Mouse (Mus musculus): ENCODE measurements at regions not wholly inside any gene's neighbourhood (a gene's known extent, or its start where the extent isn't known, plus 50 kb on each side); places are given as distances from the start of the nearest gene placed in this dataset.
"Not testable (repeated sequence)": the region's sequence is repeated elsewhere in the genome, so short reads cannot be mapped to it uniquely, and the experiment has no call there.

GRCm38 (mm10) chr14:18511094-18511493 lies 179.4 kb upstream of the Ube2e1 start:
- no peaks in the 10 kb centered on the region for H3K4me1 ChIP-seq
- no peak for ATAC-seq (ENCODE audit: low FRiP score, low read depth)
- H3K4me2 ChIP-seq (replicated peaks) = no peak overlapping the region
- no peak overlapping the region for H3K9ac ChIP-seq
- H3K27ac ChIP-seq = no peak overlapping the region
- no peaks in the 10 kb centered on the region for H3K9me3 ChIP-seq
- H3K36me3 ChIP-seq = no peaks in the 10 kb centered on the region
- no peaks in the 10 kb centered on the region for H3K27me3 ChIP-seq
- no peak overlapping the region for H3K4me3 ChIP-seq

- 0 out of 2 replicates have a peak, but pooled peaks have one; percentile 16 for ATAC-seq (ENCODE audit: low FRiP score, low read depth)
- Histone ChIP-seq H3K9me3 (no peaks in the 10 kb centered on the region), H3K27ac (peak overlapping the region; percentile 44; the same call in 1 of the 2 replicates), H3K27me3 (no peaks in the 10 kb centered on the region), H3K4me1 (no peaks in the 10 kb centered on the region), H3K4me2 (replicated peaks) (no peak overlapping the region), H3K9ac (no peak overlapping the region), H3K4me3 (no peak overlapping the region), H3K36me3 (no peaks in the 10 kb centered on the region)
- 43% methylated on average over 1 of the region's 1 CpGs for WGBS
Measured at GRCm38 (mm10) chr14:18508359-18508647, 176.6 kb upstream of the Ube2e1 start.

DNA sequence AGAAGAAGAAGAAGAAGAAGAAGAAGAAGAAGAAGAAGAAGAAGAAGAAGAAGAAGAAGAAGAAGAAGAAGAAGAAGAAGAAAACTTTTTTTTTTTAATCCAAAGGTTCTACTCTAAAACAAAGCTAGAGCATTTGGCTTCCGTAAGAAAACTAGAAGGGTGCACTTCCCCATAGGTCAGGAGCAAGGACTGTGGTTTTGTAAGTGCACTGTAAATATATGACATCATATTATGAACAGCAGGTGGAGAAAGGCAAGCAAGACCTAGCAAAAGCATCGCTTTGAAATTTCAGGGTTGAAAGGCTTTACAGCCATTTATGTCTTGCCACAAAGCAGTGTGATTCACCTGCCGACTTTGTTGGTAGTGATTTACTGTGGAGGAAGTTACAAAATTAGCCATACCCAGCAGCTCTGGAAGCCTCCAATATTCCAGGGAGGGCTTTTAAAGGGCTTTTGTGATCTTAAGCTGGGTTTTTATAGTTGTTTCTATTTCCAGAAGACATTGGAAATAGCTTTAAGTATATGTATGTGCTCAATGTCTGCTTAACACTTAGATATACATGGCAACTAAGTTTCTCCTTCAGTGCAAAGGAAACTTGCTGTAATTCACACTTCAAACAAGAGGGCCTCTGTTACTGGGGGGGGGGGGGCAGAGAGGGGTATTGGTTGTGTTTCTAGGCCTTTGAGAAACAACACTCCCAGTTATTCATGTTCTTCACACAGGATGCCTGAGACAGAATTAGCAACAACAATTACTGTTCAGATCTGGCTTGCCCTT lies 176.1 kb upstream of the Ube2e1 start:
- Histone ChIP-seq H3K4me1 (no peaks in the 10 kb centered on the region), H3K27ac (no peak overlapping the region; the same call in 1 of the 2 replicates), H3K9ac (no peak overlapping the region), H3K27me3 (no peaks in the 10 kb centered on the region), H3K9me3 (no peaks in the 10 kb centered on the region), H3K4me2 (replicated peaks) (no peak overlapping the region), H3K36me3 (no peaks in the 10 kb centered on the region), H3K4me3 (no peak overlapping the region)
- 42% methylated on average over 3 of the region's 3 CpGs for WGBS
- ATAC-seq (ENCODE audit: low FRiP score, low read depth) = 0 out of 2 replicates have a peak, but pooled peaks have one; percentile 35

DNA sequence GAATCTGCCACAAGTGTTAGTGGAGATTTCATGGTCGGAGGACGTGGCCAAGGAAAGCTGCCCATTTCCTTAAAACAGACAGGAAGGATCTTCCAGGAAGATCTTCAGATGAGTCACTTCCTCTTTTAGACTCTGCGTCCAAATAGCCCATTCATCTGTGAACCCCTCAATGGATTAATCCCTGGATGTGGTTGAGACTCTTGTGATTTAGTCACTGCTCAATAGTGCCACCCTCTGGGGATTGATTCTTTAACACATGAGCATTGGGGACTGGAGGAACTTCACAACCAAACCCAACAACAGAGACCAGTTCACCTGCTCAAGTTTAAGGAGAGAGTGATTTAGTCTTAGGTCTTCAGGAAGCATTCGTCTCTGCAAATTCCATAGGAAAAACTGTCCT lies 174.5 kb upstream of the Ube2e1 start:
- H3K36me3 ChIP-seq = no peaks in the 10 kb centered on the region
- no peak overlapping the region for H3K4me2 ChIP-seq (replicated peaks)
- no peak overlapping the region for H3K27ac ChIP-seq
- H3K9ac ChIP-seq = no peak overlapping the region
- H3K4me3 ChIP-seq = no peak overlapping the region
- no peaks in the 10 kb centered on the region for H3K4me1 ChIP-seq
- WGBS = 80% methylated on average over 4 of the region's 4 CpGs
- no peaks in the 10 kb centered on the region for H3K27me3 ChIP-seq
- no peak for ATAC-seq (ENCODE audit: low FRiP score, low read depth)
- H3K9me3 ChIP-seq = no peaks in the 10 kb centered on the region

- Histone ChIP-seq H3K9ac (no peak overlapping the region), H3K4me2 (replicated peaks) (no peak overlapping the region), H3K27me3 (no peaks in the 10 kb centered on the region), H3K27ac (no peak overlapping the region), H3K9me3 (no peaks in the 10 kb centered on the region), H3K36me3 (no peaks in the 10 kb centered on the region), H3K4me3 (no peak overlapping the region), H3K4me1 (no peaks in the 10 kb centered on the region)
- ATAC-seq (ENCODE audit: low FRiP score, low read depth) = no peak
Measured at GRCm38 (mm10) chr14:18500249-18500832, 168.7 kb upstream of the Ube2e1 start.

GRCm38 (mm10) chr14:18494048-18494447 lies 162.4 kb upstream of the Ube2e1 start:
- Histone ChIP-seq H3K27ac (no peak overlapping the region), H3K9ac (no peak overlapping the region), H3K4me3 (no peak overlapping the region), H3K36me3 (no peaks in the 10 kb centered on the region), H3K4me2 (replicated peaks) (no peak overlapping the region), H3K9me3 (no peaks in the 10 kb centered on the region), H3K27me3 (no peaks in the 10 kb centered on the region), H3K4me1 (no peaks in the 10 kb centered on the region)
- ATAC-seq (ENCODE audit: low FRiP score, low read depth) = no peak
- 88% methylated on average over 1 of the region's 1 CpGs for WGBS

- Histone ChIP-seq H3K36me3 (no peaks in the 10 kb centered on the region), H3K4me3 (no peak overlapping the region), H3K9ac (no peak overlapping the region), H3K27me3 (no peaks in the 10 kb centered on the region), H3K9me3 (no peaks in the 10 kb centered on the region), H3K4me2 (replicated peaks) (no peak overlapping the region), H3K4me1 (no peaks in the 10 kb centered on the region), H3K27ac (no peak overlapping the region)
- ATAC-seq (ENCODE audit: low FRiP score, low read depth) = no peak
- WGBS = 63% methylated on average over 4 of the region's 4 CpGs
Measured at GRCm38 (mm10) chr14:18486132-18486800, 154.6 kb upstream of the Ube2e1 start.

DNA sequence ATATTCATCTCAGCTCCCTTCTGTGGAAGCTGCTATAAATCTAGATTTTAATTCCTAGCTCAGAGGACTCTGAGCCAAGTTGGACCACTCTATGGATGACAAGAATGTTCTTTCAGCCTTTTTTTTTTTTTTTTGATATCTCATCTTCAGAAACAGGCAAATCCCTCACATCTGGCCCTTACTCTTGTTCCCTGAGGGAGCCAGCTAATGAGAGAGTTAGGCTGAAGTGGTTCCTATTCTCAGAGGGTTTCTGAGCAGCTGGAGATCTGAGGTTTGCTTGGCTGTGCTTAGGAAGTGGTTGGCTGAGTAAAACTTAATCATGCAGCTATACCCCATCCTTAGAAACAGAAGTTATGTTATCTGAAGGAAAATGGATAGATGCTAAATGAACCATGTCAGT lies 153.9 kb upstream of the Ube2e1 start:
- Histone ChIP-seq H3K4me2 (replicated peaks) (no peak overlapping the region), H3K9ac (no peak overlapping the region), H3K27ac (no peak overlapping the region), H3K4me3 (no peak overlapping the region), H3K9me3 (no peaks in the 10 kb centered on the region), H3K36me3 (no peaks in the 10 kb centered on the region), H3K27me3 (no peaks in the 10 kb centered on the region), H3K4me1 (no peaks in the 10 kb centered on the region)
- no peak for ATAC-seq (ENCODE audit: low FRiP score, low read depth)

DNA sequence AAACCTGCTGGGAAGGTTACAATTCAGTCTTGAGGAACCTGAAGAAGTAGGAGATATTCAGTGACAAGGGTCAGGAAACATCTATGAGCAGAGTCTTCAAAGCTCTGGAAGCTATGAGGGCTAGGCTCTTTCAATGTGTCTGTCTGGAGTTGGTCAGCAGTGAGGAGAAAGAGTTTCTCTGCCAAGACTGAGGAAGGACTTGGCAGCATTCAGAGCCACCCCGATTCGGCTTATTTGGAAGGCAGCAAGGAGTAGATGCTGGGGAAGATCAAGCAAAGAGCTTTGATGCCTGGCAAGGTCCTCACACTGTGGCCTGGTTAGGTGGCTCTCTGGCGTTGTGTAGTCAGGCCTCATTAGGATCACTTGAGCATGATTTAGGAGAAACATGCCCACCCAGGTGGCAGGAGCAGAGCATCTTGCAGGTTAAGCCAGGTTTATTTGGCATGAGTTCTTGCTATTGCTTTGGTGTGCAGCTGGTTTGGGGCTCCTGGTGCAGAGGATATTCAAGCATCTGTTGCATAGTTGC lies 145.2 kb upstream of the Ube2e1 start:
- Histone ChIP-seq H3K9ac (no peak overlapping the region), H3K36me3 (no peaks in the 10 kb centered on the region), H3K27ac (no peak overlapping the region), H3K27me3 (0 out of 2 replicates have a peak, but pooled peaks cover 4% of the 10 kb centered on the region), H3K4me1 (no peaks in the 10 kb centered on the region), H3K4me3 (no peak overlapping the region), H3K4me2 (replicated peaks) (no peak overlapping the region), H3K9me3 (no peaks in the 10 kb centered on the region)
- WGBS = 69% methylated on average over 3 of the region's 3 CpGs
- ATAC-seq (ENCODE audit: low FRiP score, low read depth) = no peak

GRCm38 (mm10) chr14:18468611-18469010 lies 137.0 kb upstream of the Ube2e1 start:
- 82% methylated on average over 3 of the region's 3 CpGs for WGBS
- H3K9ac ChIP-seq = no peak overlapping the region
- ATAC-seq (ENCODE audit: low FRiP score, low read depth) = no peak

GRCm38 (mm10) chr14:18466864-18467263 lies 135.2 kb upstream of the Ube2e1 start:
- H3K4me1 ChIP-seq = 0 out of 2 replicates have a peak, but pooled peaks cover 11% of the 10 kb centered on the region
- WGBS = 83% methylated on average over 4 of the region's 4 CpGs
- H3K27me3 ChIP-seq = peaks cover 20% of the 10 kb centered on the region
- H3K9ac ChIP-seq; H3K27ac ChIP-seq; H3K4me3 ChIP-seq; H3K36me3 ChIP-seq; ATAC-seq (ENCODE audit: low FRiP score, low read depth); H3K4me2 ChIP-seq (replicated peaks); H3K9me3 ChIP-seq: not testable (repeated sequence)

More at GRCm38 (mm10) chr14:18468611-18469010, 137.0 kb upstream of the Ube2e1 start:
- Histone ChIP-seq H3K9me3 (no peaks in the 10 kb centered on the region), H3K27ac (no peak overlapping the region), H3K4me3 (no peak overlapping the region), H3K4me2 (replicated peaks) (no peak overlapping the region), H3K36me3 (no peaks in the 10 kb centered on the region), H3K27me3 (peaks cover 8% of the 10 kb centered on the region; the same call in 1 of the 2 replicates), H3K4me1 (0 out of 2 replicates have a peak, but pooled peaks cover 6% of the 10 kb centered on the region)

DNA sequence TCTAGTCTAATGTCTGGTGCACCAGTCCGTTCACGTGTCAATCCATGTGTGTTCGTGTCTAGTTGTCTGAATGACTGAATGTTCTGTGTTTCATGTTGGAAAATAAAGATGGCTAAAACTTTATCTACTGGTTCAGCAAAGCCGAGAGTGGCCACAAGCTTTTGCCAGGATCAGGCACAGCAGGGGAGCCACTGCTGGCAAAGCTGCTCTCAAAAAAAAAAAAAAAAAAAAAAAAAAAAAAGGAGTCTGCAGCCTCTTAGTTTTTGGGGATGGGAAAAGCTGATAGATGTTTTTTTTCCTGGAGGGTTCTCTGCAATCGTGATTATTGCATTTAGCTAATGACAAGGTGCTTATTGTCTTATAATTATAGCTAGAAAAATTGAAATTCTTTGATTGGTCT lies 132.5 kb upstream of the Ube2e1 start:
- H3K4me3 ChIP-seq; H3K9me3 ChIP-seq; H3K36me3 ChIP-seq; ATAC-seq (ENCODE audit: low FRiP score, low read depth); H3K9ac ChIP-seq; H3K27ac ChIP-seq: not testable (repeated sequence)
- 20% methylated on average over 5 of the region's 5 CpGs for WGBS
- peaks cover 20% of the 10 kb centered on the region for H3K27me3 ChIP-seq
- H3K4me1 ChIP-seq = 0 out of 2 replicates have a peak, but pooled peaks cover 11% of the 10 kb centered on the region
- H3K4me2 ChIP-seq (replicated peaks) = peak overlapping the region; percentile 51
